Mouse (Mus musculus) heart, adult 2 months (tissue): ENCODE results near the gene Pacs1. TPM values are rescaled to one million over a fixed set of nuclear protein-coding genes. Genes with fewer than 3 reads are reported as not detected.

Experiments used
- DNase-seq, 2 experiments: peaks; one replicate each; pipeline ENCODE4 v3.0.0; 2021
- H3K27ac ChIP-seq: fragments of 200-600 bp; 2 replicates; pipeline ENCODE4 v1.8.1; 2022
- H3K27me3 ChIP-seq: fragments of 200-500 bp; 2 replicates; pipeline ENCODE4 v1.6.1; 2012; ENCODE audit warnings: mild to moderate bottlenecking, low read length, inconsistent platforms, mixed read lengths; ENCODE audit not compliant: control insufficient read depth, insufficient read depth
- H3K36me3 ChIP-seq: fragments of 200-500 bp; 2 replicates; pipeline ENCODE4 v1.6.1; 2012; ENCODE audit warnings: low read length, inconsistent platforms; ENCODE audit not compliant: control insufficient read depth, insufficient read depth
- H3K4me1 ChIP-seq: fragments of 200-500 bp; 2 replicates; pipeline ENCODE4 v1.6.1; 2011; ENCODE audit warnings: low read length; ENCODE audit not compliant: control insufficient read depth, insufficient read depth
- H3K4me3 ChIP-seq: fragments of 200-600 bp; 2 replicates; pipeline ENCODE4 v1.8.1; 2022
- H3K79me2 ChIP-seq: fragments of 200-500 bp; replicated peaks from 2 replicates; pipeline ENCODE4 v1.6.1; 2012; ENCODE audit warnings: mild to moderate bottlenecking, inconsistent platforms, low read length, moderate library complexity, mixed read lengths; ENCODE audit not compliant: control insufficient read depth, insufficient read depth
- H3K9ac ChIP-seq: fragments of 200-500 bp; 2 replicates; pipeline ENCODE4 v1.6.1; 2012; ENCODE audit warnings: low read depth, mild to moderate bottlenecking, control low read depth, inconsistent platforms, low read length, mixed read lengths
- CTCF ChIP-seq: fragments of 200-600 bp; IDR thresholded peaks from 2 replicates; pipeline ENCODE4 v1.8.1; 2022; ENCODE audit warnings: antibody characterized with exemption, mild to moderate bottlenecking, moderate library complexity
- EP300 ChIP-seq: fragments of 200-500 bp; IDR thresholded peaks from 2 replicates; pipeline ENCODE4 v1.6.1; 2011; ENCODE audit warnings: low read depth, low read length, control low read depth; ENCODE audit not compliant: insufficient read depth
- POLR2A ChIP-seq: fragments of 200-500 bp; IDR thresholded peaks from 2 replicates; pipeline ENCODE4 v1.6.1; 2011; ENCODE audit warnings: mild to moderate bottlenecking, low read depth, low read length, control low read depth; ENCODE audit not compliant: insufficient read depth
- WGBS: fragments of 180-500 bp; shearing (Covaris S2); methylation state at CpG from one replicate; pipeline ENCODE4 v1.1.7; 2018; 5-methylcytosine and 5-hydroxymethylcytosine counted together
- intact Hi-C: fragments of 180-260 bp; cut with DNase I; formaldehyde crosslinking; loops from one replicate; pipeline ENCODE4 v1.15.1; 2025
- long read RNA-seq: library from polyadenylated mRNA; stranded (forward); transcript quantifications from one replicate; pipeline ENCODE4 v2.0.0, GENCODE M21; 2021
- polyA plus RNA-seq: library from polyadenylated mRNA; depleted of rRNA; stranded (reverse); fragments of >200 nt; gene quantifications from 2 replicates; pipeline ENCODE4 v1.2.3, GENCODE M21; 2012; rRNA removed
- total RNA-seq, 2 experiments: library from RNA; stranded (reverse); gene quantifications; 2 replicates each; pipeline ENCODE4 v1.2.3; 2021

Gene Pacs1
- 10 to 100 TPM; 20.8 to 21.6 TPM for total RNA-seq
- polyA plus RNA-seq: 25.7 and 28.5 TPM in 2 replicates
- long read RNA-seq, full-length matches to known transcripts: 23 of 27 reads
- long read RNA-seq, partial matches to known transcripts: 0 of 27 reads
- long read RNA-seq, other reads (novel, unspliced or antisense): 4 of 27 reads

- Histone ChIP-seq H3K27me3 (no peaks in the 10 kb centered on the region), H3K36me3 (peaks cover 19% of the 10 kb centered on the region), H3K4me1 (peaks cover 15% of the 10 kb centered on the region), H3K79me2 (peaks cover 4% of the 10 kb centered on the region), H3K27ac (peak within 1 kb of the TSS; percentile 98), H3K9ac (peak within 1 kb of the TSS; percentile 90), H3K4me3 (peak within 1 kb of the TSS; percentile 98)
- intact Hi-C loops: loop anchor here (2.0 to 5.0 kb wide), 2 partner anchors 78 to 876 kb away; partner anchors contain the start of gene Kdm2a
- TF ChIP-seq EP300: peak; percentile 18; the same call in 1 of the 2 replicates
- TF ChIP-seq CTCF: no peak
- TF ChIP-seq POLR2A: peak; percentile 64
- DNase-seq: peak; percentile 93 to 96
- under 1% methylated on average over 86 of the region's 97 CpGs for WGBS
Measured at GRCm38 (mm10) chr19:5272801-5273733, at the start of gene Pacs1. TSS of gene Pacs1 (minus strand) at chr19:5273119.

DNA sequence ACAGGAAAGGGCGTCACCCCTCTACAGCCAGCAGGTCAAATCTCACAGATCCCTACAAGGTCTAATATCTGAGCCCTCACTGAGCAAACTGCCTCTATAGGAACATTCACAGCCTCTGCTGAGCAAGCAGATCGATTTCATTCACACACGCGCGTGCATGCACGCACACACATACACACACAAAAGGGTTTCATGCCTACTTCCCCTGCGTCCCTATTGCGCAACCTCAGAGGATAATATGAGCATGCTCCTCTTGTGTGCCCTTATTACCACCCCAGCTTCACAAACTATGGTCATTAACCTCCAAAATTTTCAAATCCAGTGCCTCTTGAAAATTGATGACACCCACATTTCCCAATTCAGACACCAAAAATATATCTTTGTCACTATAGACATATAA is 40.3 kb upstream of the Pacs1 start:
- H3K27me3 ChIP-seq: no peaks in the 10 kb centered on the region
- no peaks in the 10 kb centered on the region for H3K79me2 ChIP-seq
- H3K36me3 ChIP-seq: no peaks in the 10 kb centered on the region
- no peaks in the 10 kb centered on the region for H3K4me1 ChIP-seq
- 84% methylated on average over 8 of the region's 8 CpGs for WGBS
- no peak overlapping the region for H3K27ac ChIP-seq
- no peak overlapping the region for H3K9ac ChIP-seq
- TF ChIP-seq EP300 (no peak), POLR2A (no peak), CTCF (no peak)
- intact Hi-C loops: no loop called here
- no peak for DNase-seq
- no peak overlapping the region for H3K4me3 ChIP-seq

GRCm38 (mm10) chr19:5309025-5309424 is 36.1 kb upstream of the Pacs1 start:
- H3K79me2 ChIP-seq: no peaks in the 10 kb centered on the region
- intact Hi-C loops: no loop called here
- no peak overlapping the region for H3K9ac ChIP-seq
- no peaks in the 10 kb centered on the region for H3K27me3 ChIP-seq
- no peaks in the 10 kb centered on the region for H3K4me1 ChIP-seq
- no peak for DNase-seq
- no peak overlapping the region for H3K4me3 ChIP-seq
- H3K36me3 ChIP-seq: no peaks in the 10 kb centered on the region
- H3K27ac ChIP-seq: no peak overlapping the region
- 80% methylated on average over 7 of the region's 7 CpGs for WGBS
- no peak for TF ChIP-seq CTCF
- no peak for TF ChIP-seq POLR2A
- no peak for TF ChIP-seq EP300

DNA sequence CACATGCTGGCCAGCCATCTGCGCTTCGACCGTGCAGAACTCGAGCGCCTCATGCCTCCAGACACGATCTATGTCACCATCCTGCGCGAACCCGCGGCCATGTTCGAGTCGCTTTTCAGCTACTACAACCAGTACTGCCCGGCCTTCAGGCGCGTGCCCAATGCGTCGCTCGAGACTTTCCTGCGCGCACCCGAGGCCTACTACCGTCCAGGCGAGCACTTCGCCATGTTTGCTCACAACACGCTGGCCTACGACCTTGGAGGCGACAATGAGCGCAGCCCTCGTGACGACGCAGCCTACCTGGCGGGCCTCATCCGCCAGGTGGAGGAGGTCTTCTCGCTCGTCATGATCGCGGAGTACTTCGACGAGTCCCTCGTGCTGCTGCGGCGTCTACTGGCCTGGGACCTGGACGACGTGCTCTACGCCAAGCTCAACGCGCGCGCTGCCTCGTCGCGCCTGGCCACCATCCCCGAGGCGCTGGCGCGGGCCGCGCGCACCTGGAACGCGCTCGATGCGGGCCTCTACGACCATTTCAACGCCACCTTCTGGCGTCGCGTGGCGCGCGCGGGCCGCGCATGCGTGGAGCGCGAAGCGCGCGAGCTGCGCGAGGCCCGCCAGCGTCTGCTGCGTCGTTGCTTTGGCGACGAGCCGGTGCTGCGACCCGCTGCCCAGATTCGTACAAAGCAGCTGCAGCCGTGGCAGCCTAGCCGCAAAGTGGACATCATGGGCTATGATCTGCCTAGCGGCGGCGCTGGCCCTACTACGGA is 34.2 kb upstream of the Pacs1 start:
- no peaks in the 10 kb centered on the region for H3K79me2 ChIP-seq
- DNase-seq: peak in 1 of 2 experiments; percentile 31
- H3K27me3 ChIP-seq: no peaks in the 10 kb centered on the region
- H3K4me1 ChIP-seq: no peaks in the 10 kb centered on the region
- H3K36me3 ChIP-seq: no peaks in the 10 kb centered on the region
- intact Hi-C loops: no loop called here
- H3K27ac ChIP-seq: no peak overlapping the region
- TF ChIP-seq EP300 (no peak), POLR2A (no peak), CTCF (peak; percentile 26; the same call in 1 of the 2 replicates)
- WGBS: 40% methylated on average over 98 of the region's 98 CpGs
- peak overlapping the region; percentile 35; the same call in 1 of the 2 replicates for H3K4me3 ChIP-seq
- peak overlapping the region; percentile 54 for H3K9ac ChIP-seq

- no peak overlapping the region for H3K4me3 ChIP-seq
- intact Hi-C loops: no loop called here
- no peaks in the 10 kb centered on the region for H3K27me3 ChIP-seq
- 76% methylated on average over 6 of the region's 6 CpGs for WGBS
- DNase-seq: no peak
- no peak overlapping the region for H3K9ac ChIP-seq
- no peaks in the 10 kb centered on the region for H3K4me1 ChIP-seq
- H3K36me3 ChIP-seq: no peaks in the 10 kb centered on the region
- H3K79me2 ChIP-seq: no peaks in the 10 kb centered on the region
- no peak overlapping the region for H3K27ac ChIP-seq
- TF ChIP-seq CTCF: peak; percentile 48
- no peak for TF ChIP-seq EP300
Measured at GRCm38 (mm10) chr19:5306279-5306678, 33.4 kb upstream of the Pacs1 start.
